Mouse (Mus musculus): ENCODE measurements around the gene Litaf. TPM values are rescaled to one million over a fixed set of nuclear protein-coding genes. Genes with fewer than 3 reads are reported as not detected.

Gene Litaf
- total RNA-seq (2012; rRNA removed): 91.2 and 97.5 TPM in 2 replicates
- total RNA-seq (2014; rRNA removed): 151 and 154 TPM in 2 replicates
- 161 and 178 TPM in 2 replicates for polyA plus RNA-seq (2012; ENCODE audit: insufficient read length, low read depth)

- H3K27ac ChIP-seq (ENCODE audit: insufficient read depth, low read depth): no peak within 1 kb of the TSS
- H3K9me3 ChIP-seq (replicated peaks; ENCODE audit: low read length): no peaks in the 10 kb centered on the region
- peak within 1 kb of the TSS; percentile 49 for H3K4me2 ChIP-seq (ENCODE audit: insufficient read depth, low read depth, poor library complexity, severe bottlenecking)
- H3K4me1 ChIP-seq (ENCODE audit: control insufficient read depth in 1 of 2, insufficient read depth in 2 of 2): peaks cover 49 to 85% of the 10 kb centered on the region in 2 experiments
- H3K79me2 ChIP-seq (replicated peaks; ENCODE audit: control insufficient read depth, extremely low read depth, insufficient read depth, poor library complexity, severe bottlenecking): peaks cover under 1% of the 10 kb centered on the region
- H3K9ac ChIP-seq (ENCODE audit: insufficient read depth, low read depth): peak within 1 kb of the TSS; percentile 64
- dilution Hi-C loops (cut with MboI; ENCODE audit: extremely low pct_ligation_motif_present, extremely low pct_unique_long_range_greater_than_20kb, low sequenced_read_pairs): no loop called here
- peak within 1 kb of the TSS; percentile 70 to 74 (median 70) for H3K4me3 ChIP-seq (replicated peaks in 1 of 3; ENCODE audit: low read depth in 2 of 3, low read length in 2 of 3, poor library complexity in 1 of 3)
- in situ Hi-C loops (cut with MboI; ENCODE audit: low pct_ligation_motif_present, low pct_unique_long_range_greater_than_20kb, low sequenced_read_pairs): loop anchor here (5.0 kb wide), 1 partner anchor 36 kb away; no protein-coding TSS in a partner anchor
- peak; percentile 99 for DNase-seq (ENCODE audit: extremely low read depth)
- peaks cover 0 to 20% of the 10 kb centered on the region in 2 experiments for H3K36me3 ChIP-seq (replicated peaks in 1 of 2; ENCODE audit: control insufficient read depth in 1 of 2, insufficient read depth in 1 of 2, low read length in 1 of 2)
- no peaks in the 10 kb centered on the region for H3K27me3 ChIP-seq (replicated peaks)
- TF ChIP-seq USF2 (conservative IDR thresholded peaks at IDR 0.05; ENCODE audit: low read depth, low read length): peak; percentile 91
- no peak for TF ChIP-seq JUND (conservative IDR thresholded peaks at IDR 0.05; ENCODE audit: low read depth, low read length)
- no peak for TF ChIP-seq ZKSCAN1 (IDR thresholded peaks at IDR 0.05; ENCODE audit: borderline replicate concordance, low read depth, low read length)
- TF ChIP-seq MAX (IDR thresholded peaks at IDR 0.05; ENCODE audit: low read length): peak; percentile 99
- no peak for TF ChIP-seq HCFC1 (IDR thresholded peaks at IDR 0.05; ENCODE audit: low read depth, low read length)
- TF ChIP-seq E2F4 (IDR thresholded peaks at IDR 0.05; ENCODE audit: insufficient replicate concordance, low read depth, low read length): no peak
- peak in 1 of 2 experiments; percentile 32; a peak in 2 of 4 replicates for TF ChIP-seq CTCF (conservative IDR thresholded peaks at IDR 0.05 in 1 of 2, IDR thresholded peaks at IDR 0.05 in 1 of 2; ENCODE audit: low read depth in 2 of 2, low read length in 2 of 2)
- TF ChIP-seq MYC (IDR thresholded peaks at IDR 0.05; ENCODE audit: low read depth, low read length): peak; percentile 77
- TF ChIP-seq MAZ (IDR thresholded peaks at IDR 0.05; ENCODE audit: low read depth, low read length): peak; percentile 83
- peak; percentile 94 for TF ChIP-seq MXI1 (IDR thresholded peaks at IDR 0.05; ENCODE audit: low read depth, low read length)
- TF ChIP-seq MEF2A (IDR thresholded peaks at IDR 0.05; ENCODE audit: borderline replicate concordance, low read depth, low read length): peak; percentile 67; the same call in 1 of the 2 replicates
- TF ChIP-seq IRF4 (IDR thresholded peaks at IDR 0.05; ENCODE audit: low read depth, low read length): peak; percentile 58
- no peak; the same call in 1 of the 2 replicates for TF ChIP-seq CHD2 (IDR thresholded peaks at IDR 0.05; ENCODE audit: low read length)
- 0 out of 2 replicates have a peak, but pooled peaks have one; percentile 13 for TF ChIP-seq SMC3 (IDR thresholded peaks at IDR 0.05; ENCODE audit: low read depth, low read length)
- TF ChIP-seq UBTF (IDR thresholded peaks at IDR 0.05; ENCODE audit: low read depth, low read length): peak; percentile 91
- no peak for TF ChIP-seq PAX5 (IDR thresholded peaks at IDR 0.05; ENCODE audit: low read length)
- TF ChIP-seq EP300 (IDR thresholded peaks at IDR 0.05; ENCODE audit: low read length): 0 out of 2 replicates have a peak, but pooled peaks have one; percentile 45
- TF ChIP-seq TBP (conservative IDR thresholded peaks at IDR 0.05; ENCODE audit: low read depth, low read length): peak; percentile 72
- peak; percentile 96 for TF ChIP-seq SIN3A (IDR thresholded peaks at IDR 0.05; ENCODE audit: low read length)
- TF ChIP-seq ZNF384 (IDR thresholded peaks at IDR 0.05; ENCODE audit: low read depth, low read length): no peak
- TF ChIP-seq CHD1 (IDR thresholded peaks at IDR 0.05; ENCODE audit: low read depth, low read length): no peak; the same call in 1 of the 2 replicates
- peak; percentile 99 for TF ChIP-seq BHLHE40 (IDR thresholded peaks at IDR 0.05; ENCODE audit: low read depth, low read length)
- TF ChIP-seq USF1 (IDR thresholded peaks at IDR 0.05; ENCODE audit: low read depth, low read length): peak; percentile 96
- peak; percentile 91 for TF ChIP-seq TCF12 (IDR thresholded peaks at IDR 0.05; ENCODE audit: low read depth, low read length)
- no peak for TF ChIP-seq GABPA (IDR thresholded peaks at IDR 0.05; ENCODE audit: insufficient replicate concordance, low read depth, low read length)
- no peak for TF ChIP-seq JUN (IDR thresholded peaks at IDR 0.05; ENCODE audit: insufficient read depth, low read depth, low read length)
- peak; percentile 76 for TF ChIP-seq NRF1 (IDR thresholded peaks at IDR 0.05; ENCODE audit: low read depth, low read length)
- peak; percentile 80 for TF ChIP-seq ETS1 (conservative IDR thresholded peaks at IDR 0.05; ENCODE audit: low read depth, low read length)
- TF ChIP-seq RAD21 (IDR thresholded peaks at IDR 0.05; ENCODE audit: low read depth, low read length): no peak; the same call in none of the 2 replicates
- peak; percentile 80 for TF ChIP-seq POLR2AphosphoS2 (IDR thresholded peaks at IDR 0.05; ENCODE audit: low read depth, low read length)
- no peak for TF ChIP-seq ZC3H11A (IDR thresholded peaks at IDR 0.05; ENCODE audit: low read depth, low read length)
- TF ChIP-seq MAFK (IDR thresholded peaks at IDR 0.05; ENCODE audit: insufficient replicate concordance, low read length): no peak
- peak; percentile 89 for TF ChIP-seq NELFE (IDR thresholded peaks at IDR 0.05; ENCODE audit: low read depth, low read length)
- TF ChIP-seq RCOR1 (conservative IDR thresholded peaks at IDR 0.05; ENCODE audit: low read depth, low read length): peak; percentile 61; the same call in 1 of the 2 replicates
- TF ChIP-seq POLR2A (IDR thresholded peaks at IDR 0.05; ENCODE audit: low read depth, low read length): peak; percentile 91
- 0 out of 2 replicates have a peak, but pooled peaks have one; percentile 70 for TF ChIP-seq KAT2A (IDR thresholded peaks at IDR 0.05; ENCODE audit: insufficient replicate concordance, low read length)
- TF ChIP-seq ELF1 (IDR thresholded peaks at IDR 0.05; ENCODE audit: low read depth, low read length): peak; percentile 67
Measured at GRCm38 (mm10) chr16:11066029-11066832, at the start of gene Litaf. Gene Litaf (minus strand): TSS chr16:11066157.
